Mouse (Mus musculus) neural tube, embryonic 14.5 days (tissue): Measurements from ENCODE around the gene Mnd1. TPM values are rescaled to one million over a fixed set of nuclear protein-coding genes. Genes with fewer than 3 reads are reported as not detected.

Source experiments
- ATAC-seq: fragments of 200-750 bp; cut with Nextera tagmentation; 2 replicates; pipeline ENCODE4 v1.8.0; 2017; ENCODE audit warnings: low read depth, mild to moderate bottlenecking, moderate TSS enrichment, moderate library complexity
- H3K27ac ChIP-seq: fragments of 300-500 bp; sonication (generic); 2 replicates; pipeline ENCODE4 v1.5.1; 2014; ENCODE audit warnings: low read depth, mild to moderate bottlenecking, control low read depth, low read length, moderate library complexity, mixed read lengths
- H3K27me3 ChIP-seq: fragments of 300-500 bp; sonication (generic); 2 replicates; pipeline ENCODE4 v1.6.1; 2014; ENCODE audit warnings: low read length; ENCODE audit not compliant: control insufficient read depth, insufficient read depth
- H3K36me3 ChIP-seq: fragments of 300-500 bp; sonication (generic); 2 replicates; pipeline ENCODE4 v1.6.1; 2014; ENCODE audit warnings: low read length, mixed read lengths; ENCODE audit not compliant: control insufficient read depth, insufficient read depth
- H3K4me1 ChIP-seq: fragments of 300-500 bp; sonication (generic); 2 replicates; pipeline ENCODE4 v1.6.1; 2014; ENCODE audit warnings: low read length; ENCODE audit not compliant: control insufficient read depth, insufficient read depth
- H3K4me2 ChIP-seq: fragments of 300-500 bp; sonication (generic); 2 replicates; pipeline ENCODE4 v1.6.1; 2014; ENCODE audit warnings: mild to moderate bottlenecking, low read depth, low read length, control low read depth
- H3K4me3 ChIP-seq: fragments of 300-500 bp; sonication (generic); 2 replicates; pipeline ENCODE4 v1.5.1; 2014; ENCODE audit warnings: low read depth, low read length, control low read depth, mixed read lengths
- H3K9ac ChIP-seq: fragments of 300-500 bp; sonication (generic); replicated peaks from 2 replicates; pipeline ENCODE4 v1.6.1; 2014; ENCODE audit warnings: low read depth, mild to moderate bottlenecking, control low read depth, low read length, mixed read lengths
- H3K9me3 ChIP-seq: fragments of 300-500 bp; sonication (generic); 2 replicates; pipeline ENCODE4 v1.6.1; 2016; ENCODE audit warnings: low read length; ENCODE audit not compliant: control insufficient read depth
- WGBS: fragments of 180-500 bp; shearing (Covaris S2); extraction: QIAGEN DNeasy Blood & Tissue Kit; methylation state at CpG from one replicate; pipeline ENCODE4 v1.1.7; 2014; 5-methylcytosine and 5-hydroxymethylcytosine counted together
- polyA plus RNA-seq: library from polyadenylated mRNA; unstranded; fragments of >200 nt; fragmentation: Nextera tagmentation; extraction: Ambion mirVana; gene quantifications from 2 replicates; pipeline ENCODE4 v1.2.1, GENCODE M21; 2014

The Mnd1 gene
- polyA plus RNA-seq, 1 experiment from 2014 or later: 1.2 TPM

DNA sequence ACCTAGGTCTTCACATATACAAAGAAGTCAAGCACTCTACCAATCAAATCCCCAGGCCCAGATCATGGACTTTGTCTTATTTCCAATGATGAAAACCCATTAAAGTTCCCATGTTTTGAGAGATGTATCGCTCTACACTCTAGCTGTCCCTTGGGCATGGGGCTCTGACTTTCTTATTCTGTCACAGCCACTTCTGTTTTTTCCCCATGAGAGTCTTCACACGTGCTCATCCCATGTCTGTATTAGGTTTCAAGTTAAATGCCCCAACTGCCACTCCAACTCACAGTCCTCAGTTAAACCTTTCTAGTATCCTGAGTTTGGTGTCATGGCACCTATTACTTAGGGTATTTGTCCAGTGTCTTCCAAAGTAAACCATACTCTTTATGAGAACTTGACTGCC is 80.8 kb downstream of the Mnd1 start:
- Histone ChIP-seq H3K27me3 (no peaks in the 10 kb centered on the region), H3K9me3 (no peaks in the 10 kb centered on the region), H3K4me2 (no peak overlapping the region), H3K4me3 (no peak overlapping the region), H3K27ac (no peak overlapping the region), H3K4me1 (no peaks in the 10 kb centered on the region), H3K36me3 (no peaks in the 10 kb centered on the region), H3K9ac (no peak overlapping the region)
- no peak for ATAC-seq
- 88% methylated on average over 2 of the region's 2 CpGs for WGBS

DNA sequence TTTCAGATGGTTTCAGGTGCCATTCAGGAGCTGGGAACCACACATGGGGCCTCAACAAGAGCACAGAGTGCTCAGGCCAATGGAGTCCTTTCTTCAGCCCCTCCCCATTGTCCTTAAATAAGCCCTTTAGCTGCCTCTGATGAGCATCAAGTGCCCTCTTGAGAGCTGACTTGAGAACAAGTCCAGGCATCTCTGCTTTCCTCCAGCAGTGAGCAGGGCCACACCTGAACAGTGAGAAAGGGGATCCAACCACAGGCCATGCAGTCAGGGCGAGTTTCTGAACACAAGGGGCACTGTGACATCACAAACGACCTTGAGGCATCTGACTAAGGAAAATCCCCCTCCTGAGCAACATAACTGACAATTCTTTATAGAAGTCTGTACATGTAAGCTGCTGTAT is 83.9 kb downstream of the Mnd1 start:
- Histone ChIP-seq H3K4me1 (no peaks in the 10 kb centered on the region), H3K27ac (no peak overlapping the region), H3K4me3 (no peak overlapping the region), H3K9me3 (no peaks in the 10 kb centered on the region), H3K36me3 (no peaks in the 10 kb centered on the region), H3K9ac (no peak overlapping the region), H3K4me2 (no peak overlapping the region), H3K27me3 (no peaks in the 10 kb centered on the region)
- no peak for ATAC-seq
- WGBS: 22% methylated on average over 2 of the region's 2 CpGs

DNA sequence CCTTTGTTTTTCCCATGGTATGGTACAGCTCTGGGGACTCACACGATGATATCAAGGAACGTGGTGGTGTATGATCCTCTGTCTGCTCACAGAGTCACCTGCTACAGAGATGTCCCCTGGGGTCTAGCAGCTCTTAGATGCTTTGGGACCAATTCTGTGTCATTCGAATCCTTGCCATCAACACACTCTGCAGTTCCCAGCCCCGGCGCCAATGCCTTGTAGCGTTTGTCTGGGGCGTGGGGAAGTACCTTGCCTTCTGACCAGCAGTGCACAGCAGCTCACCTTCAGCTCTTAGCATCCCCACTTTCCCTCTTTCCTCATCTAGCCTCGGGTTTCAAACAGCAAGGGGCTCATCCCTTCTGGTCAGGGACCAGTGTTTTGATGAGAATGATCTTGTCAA is 84.8 kb downstream of the Mnd1 start:
- Histone ChIP-seq H3K27ac (no peak overlapping the region), H3K4me2 (no peak overlapping the region), H3K27me3 (no peaks in the 10 kb centered on the region), H3K4me3 (no peak overlapping the region), H3K36me3 (no peaks in the 10 kb centered on the region), H3K9me3 (no peaks in the 10 kb centered on the region), H3K4me1 (no peaks in the 10 kb centered on the region), H3K9ac (no peak overlapping the region)
- no peak for ATAC-seq
- 89% methylated on average over 8 of the region's 8 CpGs for WGBS

DNA sequence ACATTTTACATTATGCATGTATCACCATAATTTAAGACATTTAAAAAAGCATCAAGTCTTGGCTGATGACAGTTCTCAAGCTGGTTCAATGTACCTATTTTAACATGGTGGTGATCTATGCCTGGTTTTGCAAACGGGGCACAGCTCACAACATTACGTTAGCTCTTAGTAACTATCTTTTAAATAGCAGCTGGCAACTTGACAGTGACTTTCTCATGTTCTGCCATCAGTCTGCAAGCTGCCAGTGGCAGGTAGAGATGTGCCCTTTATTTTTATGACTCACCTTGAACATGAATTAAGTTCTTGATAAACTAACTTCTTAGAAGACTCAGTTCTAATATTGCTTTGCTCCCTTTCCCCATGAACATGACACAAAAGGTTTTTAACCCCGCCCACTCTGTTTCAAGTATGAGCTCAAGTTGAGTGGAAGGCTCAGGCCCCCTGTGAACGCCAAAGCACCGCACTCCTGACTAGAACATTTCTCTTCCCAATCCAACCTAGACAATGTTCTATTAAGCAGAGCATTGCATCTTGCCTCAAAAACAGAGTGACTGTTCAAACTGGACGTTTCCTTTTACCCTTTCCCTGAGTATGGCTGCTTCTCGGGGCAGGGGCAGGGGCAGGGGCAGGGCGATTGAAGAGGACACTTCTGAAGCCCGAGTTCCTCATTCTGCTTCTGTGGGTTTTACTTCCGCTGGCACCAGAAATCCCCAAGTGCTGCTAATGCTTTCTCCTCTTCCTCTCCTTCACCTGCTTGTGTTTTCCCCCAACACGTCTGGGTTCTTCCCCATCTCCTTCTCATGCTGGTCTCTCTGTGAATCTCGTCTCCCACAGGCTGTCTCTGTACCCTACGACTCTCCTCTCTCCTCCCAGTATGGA is 86.5 kb downstream of the Mnd1 start:
- Histone ChIP-seq H3K36me3 (no peaks in the 10 kb centered on the region), H3K9ac (no peak overlapping the region), H3K4me3 (no peak overlapping the region), H3K4me1 (no peaks in the 10 kb centered on the region), H3K27ac (no peak overlapping the region), H3K9me3 (no peaks in the 10 kb centered on the region), H3K27me3 (no peaks in the 10 kb centered on the region), H3K4me2 (no peak overlapping the region)
- 87% methylated on average over 13 of the region's 13 CpGs for WGBS
- ATAC-seq: no peak

DNA sequence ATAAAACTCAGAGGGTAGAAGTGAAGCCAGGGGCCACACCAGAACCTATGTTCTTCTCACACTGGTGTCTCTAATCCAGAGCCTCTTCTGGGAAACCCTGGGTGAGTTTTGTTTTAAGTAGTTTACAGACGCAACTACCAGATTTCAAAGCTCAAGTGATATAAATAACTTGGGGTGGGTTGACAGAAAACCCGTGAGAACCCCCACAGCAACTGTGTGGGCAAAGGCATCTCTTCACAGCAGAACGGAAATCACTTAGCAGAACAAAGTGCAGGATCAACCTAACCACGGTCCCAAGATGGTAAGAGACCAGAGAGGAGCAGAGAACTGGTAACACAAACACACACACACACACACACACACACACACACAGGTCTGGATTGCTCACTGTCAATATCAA is 89.8 kb downstream of the Mnd1 start:
- Histone ChIP-seq H3K9me3 (no peaks in the 10 kb centered on the region), H3K36me3 (no peaks in the 10 kb centered on the region), H3K4me3 (no peak overlapping the region), H3K4me2 (no peak overlapping the region), H3K27me3 (no peaks in the 10 kb centered on the region), H3K4me1 (no peaks in the 10 kb centered on the region), H3K9ac (no peak overlapping the region), H3K27ac (no peak overlapping the region)
- no peak for ATAC-seq
- WGBS: 85% methylated on average over 4 of the region's 4 CpGs

DNA sequence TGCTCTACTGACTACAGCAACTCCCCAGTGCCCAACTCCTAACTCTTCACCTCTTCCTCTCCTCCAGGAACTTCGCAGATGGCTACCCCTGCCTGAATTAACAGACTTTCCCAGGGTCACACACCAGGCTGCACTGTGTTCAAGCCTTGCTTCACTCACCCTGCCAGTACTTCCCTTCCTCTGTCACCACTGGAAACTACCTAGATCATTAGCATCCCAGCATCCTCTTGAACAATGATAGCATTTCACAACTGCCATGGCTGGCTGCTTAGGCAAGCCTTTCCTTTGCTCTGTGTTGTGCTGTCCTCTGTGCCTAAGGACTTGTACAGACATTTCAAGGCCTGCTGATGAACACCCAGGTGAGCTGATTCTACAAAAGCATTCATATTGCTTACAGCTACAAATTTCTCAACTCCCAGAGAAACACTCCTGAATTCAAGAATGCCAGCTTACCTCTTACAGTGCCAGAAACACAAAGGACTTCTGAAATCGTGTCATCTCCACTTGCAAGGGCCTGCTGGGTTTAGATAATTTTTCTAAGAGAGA is 92.1 kb downstream of the Mnd1 start:
- Histone ChIP-seq H3K36me3 (no peaks in the 10 kb centered on the region), H3K9me3 (no peaks in the 10 kb centered on the region), H3K9ac (no peak overlapping the region), H3K4me3 (no peak overlapping the region), H3K4me1 (no peaks in the 10 kb centered on the region), H3K27ac (no peak overlapping the region), H3K27me3 (no peaks in the 10 kb centered on the region), H3K4me2 (no peak overlapping the region)
- 88% methylated on average over 2 of the region's 2 CpGs for WGBS
- ATAC-seq: no peak

DNA sequence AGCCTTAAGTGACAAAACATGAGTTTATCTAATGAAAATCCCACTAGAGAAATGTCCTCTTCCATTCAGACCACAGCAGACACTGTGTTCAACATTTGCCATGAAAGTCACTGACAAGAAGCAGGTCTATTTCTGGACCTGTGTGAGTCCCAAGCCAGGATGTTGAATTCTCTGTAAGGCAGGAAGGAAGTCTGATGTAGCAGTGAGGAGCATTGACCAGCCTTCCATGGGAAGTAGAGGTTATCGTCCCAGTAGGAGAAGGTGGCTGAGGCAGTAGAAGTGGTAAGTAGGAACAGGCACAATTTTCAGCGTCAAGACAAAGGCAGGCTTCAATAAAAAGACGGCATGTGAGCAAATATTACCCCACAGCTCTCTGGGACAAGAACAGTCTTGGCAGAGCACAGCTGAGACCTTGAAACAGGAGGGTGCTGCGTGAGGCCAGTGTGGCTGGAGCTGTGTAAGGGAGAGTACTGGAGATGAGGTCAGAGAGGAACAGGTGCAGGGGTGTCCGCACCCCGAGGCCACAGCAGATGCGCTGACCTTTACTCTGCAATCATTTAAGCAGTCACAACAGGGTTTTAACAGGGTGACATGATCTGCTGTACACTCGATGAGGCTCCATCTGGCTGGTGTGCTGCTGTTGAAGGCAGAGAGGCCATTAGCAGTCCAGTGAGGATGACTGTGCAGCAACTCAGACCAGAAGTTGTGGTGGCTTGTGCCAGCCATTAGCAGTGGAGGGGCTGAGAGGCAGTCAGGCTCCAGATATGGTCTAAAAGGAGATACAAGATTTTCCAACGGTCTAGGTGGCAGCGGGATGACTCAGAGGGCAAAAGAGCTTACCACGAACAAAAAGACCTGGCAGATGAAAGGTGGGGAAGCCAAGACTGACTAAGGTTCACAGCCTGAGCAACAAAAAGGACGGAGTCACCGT is 93.8 kb downstream of the Mnd1 start:
- Histone ChIP-seq H3K9ac (no peak overlapping the region), H3K27ac (no peak overlapping the region), H3K4me3 (no peak overlapping the region), H3K4me2 (no peak overlapping the region), H3K27me3 (no peaks in the 10 kb centered on the region), H3K9me3 (no peaks in the 10 kb centered on the region), H3K36me3 (no peaks in the 10 kb centered on the region), H3K4me1 (no peaks in the 10 kb centered on the region)
- ATAC-seq: peak; percentile 21; the same call in 1 of the 2 replicates
- 70% methylated on average over 13 of the region's 13 CpGs for WGBS

DNA sequence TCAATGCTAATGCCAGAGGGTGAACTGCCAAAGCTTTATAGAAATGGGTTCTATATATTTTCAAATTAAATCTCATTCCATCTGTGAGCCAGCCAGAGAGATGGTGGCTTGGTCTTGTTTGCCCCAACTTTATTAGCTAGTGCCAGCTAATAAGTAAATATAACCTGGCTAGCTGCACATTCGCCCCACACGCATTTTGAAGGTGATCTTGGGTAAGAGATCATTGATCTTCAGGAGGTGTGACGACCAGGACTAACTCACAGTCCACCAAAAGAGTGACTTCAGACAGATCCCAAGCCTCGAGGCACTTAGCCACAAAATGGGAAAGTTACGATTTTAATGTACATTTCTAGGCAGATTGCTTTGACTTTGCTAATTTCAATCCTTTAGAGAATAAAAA is 94.6 kb downstream of the Mnd1 start:
- no peak overlapping the region for H3K27ac ChIP-seq
- no peak overlapping the region for H3K4me3 ChIP-seq
- no peaks in the 10 kb centered on the region for H3K9me3 ChIP-seq
- H3K36me3 ChIP-seq: no peaks in the 10 kb centered on the region
- H3K27me3 ChIP-seq: no peaks in the 10 kb centered on the region
- no peak overlapping the region for H3K9ac ChIP-seq
- H3K4me2 ChIP-seq: no peak overlapping the region
- H3K4me1 ChIP-seq: no peaks in the 10 kb centered on the region
- ATAC-seq: no peak
- 89% methylated on average over 5 of the region's 5 CpGs for WGBS

DNA sequence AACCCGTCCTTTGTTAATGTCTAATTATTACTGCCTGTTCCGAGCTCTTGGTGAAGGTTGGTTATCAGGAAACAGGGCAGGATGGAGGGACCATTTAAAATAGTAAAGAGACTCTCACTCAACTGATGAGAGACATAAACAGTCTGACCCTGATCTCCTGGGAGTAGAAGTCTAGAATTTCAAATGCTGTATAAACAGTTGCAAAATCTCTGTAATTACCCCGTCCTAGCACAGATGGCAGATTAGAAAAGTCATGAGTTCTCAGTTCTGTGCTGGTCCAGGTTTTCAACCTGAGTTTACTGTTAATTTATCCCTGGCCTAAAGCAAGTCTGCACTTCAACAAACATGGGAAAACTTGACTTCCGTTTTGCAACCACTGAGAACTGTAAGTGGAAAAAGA is 95.5 kb downstream of the Mnd1 start:
- Histone ChIP-seq H3K36me3 (no peaks in the 10 kb centered on the region), H3K4me3 (no peak overlapping the region), H3K9ac (no peak overlapping the region), H3K4me2 (no peak overlapping the region), H3K4me1 (no peaks in the 10 kb centered on the region), H3K27ac (no peak overlapping the region), H3K9me3 (no peaks in the 10 kb centered on the region), H3K27me3 (no peaks in the 10 kb centered on the region)
- no peak for ATAC-seq
- WGBS: 56% methylated on average over 4 of the region's 4 CpGs
